Mouse (Mus musculus): Measurements from ENCODE around the gene Flnb. TPM values are rescaled to one million over a fixed set of nuclear protein-coding genes. Genes with fewer than 3 reads are reported as not detected.
A peak's percentile ranks its signal among the peaks of the same experiment; 100 is the strongest.

Gene Flnb
- polyA plus RNA-seq, 1 experiment from 2014 or later = 22.5 TPM

GRCm38 (mm10) chr14:7807711-7808110 is 10.0 kb upstream of the Flnb start:
- H3K4me1 ChIP-seq (replicated peaks) = no peaks in the 10 kb centered on the region
- H3K27me3 ChIP-seq = no peaks in the 10 kb centered on the region
- no peaks in the 10 kb centered on the region for H3K36me3 ChIP-seq
- 85% methylated on average over 4 of the region's 4 CpGs for WGBS
- no peak overlapping the region for H3K4me3 ChIP-seq
- H3K27ac ChIP-seq (replicated peaks) = no peak overlapping the region
- H3K4me2 ChIP-seq = no peak overlapping the region
- no peak overlapping the region for H3K9ac ChIP-seq
- H3K9me3 ChIP-seq = no peaks in the 10 kb centered on the region
- ATAC-seq (ENCODE audit: low FRiP score, low read depth) = no peak

GRCm38 (mm10) chr14:7808501-7808981 is 9.2 kb upstream of the Flnb start:
- ATAC-seq (ENCODE audit: low FRiP score, low read depth) = no peak
- Histone ChIP-seq H3K36me3 (no peaks in the 10 kb centered on the region), H3K27me3 (no peaks in the 10 kb centered on the region), H3K9me3 (no peaks in the 10 kb centered on the region), H3K4me1 (replicated peaks) (no peaks in the 10 kb centered on the region), H3K4me2 (no peak overlapping the region), H3K9ac (no peak overlapping the region), H3K4me3 (no peak overlapping the region), H3K27ac (replicated peaks) (no peak overlapping the region)
- 73% methylated on average over 11 of the region's 11 CpGs for WGBS

- no peak overlapping the region for H3K4me2 ChIP-seq
- H3K4me3 ChIP-seq = no peak overlapping the region
- H3K9me3 ChIP-seq = no peaks in the 10 kb centered on the region
- no peaks in the 10 kb centered on the region for H3K4me1 ChIP-seq (replicated peaks)
- no peak overlapping the region for H3K27ac ChIP-seq (replicated peaks)
- no peak for ATAC-seq (ENCODE audit: low FRiP score, low read depth)
- no peak overlapping the region for H3K9ac ChIP-seq
- no peaks in the 10 kb centered on the region for H3K36me3 ChIP-seq
- WGBS = 82% methylated on average over 12 of the region's 12 CpGs
- H3K27me3 ChIP-seq = no peaks in the 10 kb centered on the region
Observed at GRCm38 (mm10) chr14:7809043-7809955, 8.5 kb upstream of the Flnb start.

GRCm38 (mm10) chr14:7818463-7819121 is 835 bp downstream of the Flnb start:
- Histone ChIP-seq H3K4me1 (replicated peaks) (peaks cover 36% of the 10 kb centered on the region), H3K4me3 (peak overlapping the region; percentile 58), H3K9me3 (no peaks in the 10 kb centered on the region), H3K27me3 (no peaks in the 10 kb centered on the region), H3K9ac (peak overlapping the region; percentile 72), H3K27ac (replicated peaks) (peak overlapping the region; percentile 86), H3K36me3 (no peaks in the 10 kb centered on the region), H3K4me2 (peak overlapping the region; percentile 76)
- WGBS = under 1% methylated on average over 36 of the region's 36 CpGs
- ATAC-seq (ENCODE audit: low FRiP score, low read depth) = peak; percentile 31

GRCm38 (mm10) chr14:7819446-7819845 is 1.7 kb downstream of the Flnb start:
- Histone ChIP-seq H3K4me1 (replicated peaks) (peaks cover 36% of the 10 kb centered on the region), H3K36me3 (no peaks in the 10 kb centered on the region), H3K9me3 (no peaks in the 10 kb centered on the region), H3K4me2 (peak overlapping the region; percentile 76), H3K4me3 (peak overlapping the region; percentile 58), H3K27ac (replicated peaks) (no peak overlapping the region), H3K27me3 (no peaks in the 10 kb centered on the region), H3K9ac (peak overlapping the region; percentile 72)
- ATAC-seq (ENCODE audit: low FRiP score, low read depth) = no peak
- WGBS = 87% methylated on average over 5 of the region's 5 CpGs

GRCm38 (mm10) chr14:7821341-7821740 is 3.6 kb downstream of the Flnb start:
- Histone ChIP-seq H3K4me2 (peak overlapping the region; percentile 76), H3K27ac (replicated peaks) (no peak overlapping the region), H3K27me3 (no peaks in the 10 kb centered on the region), H3K36me3 (no peaks in the 10 kb centered on the region), H3K4me1 (replicated peaks) (peaks cover 51% of the 10 kb centered on the region), H3K4me3 (no peak overlapping the region), H3K9ac (no peak overlapping the region), H3K9me3 (no peaks in the 10 kb centered on the region)
- no peak for ATAC-seq (ENCODE audit: low FRiP score, low read depth)
- WGBS = 72% methylated on average over 8 of the region's 8 CpGs

GRCm38 (mm10) chr14:7822693-7823092 is 4.9 kb downstream of the Flnb start:
- H3K4me1 ChIP-seq (replicated peaks) = peaks cover 52% of the 10 kb centered on the region
- no peak overlapping the region for H3K4me2 ChIP-seq
- 50% methylated on average over 7 of the region's 7 CpGs for WGBS
- no peak for ATAC-seq (ENCODE audit: low FRiP score, low read depth)
- H3K27ac ChIP-seq (replicated peaks) = 0 out of 2 replicates have a peak overlapping the region, but pooled peaks have one; percentile 26
- H3K9me3 ChIP-seq = no peaks in the 10 kb centered on the region
- H3K9ac ChIP-seq = no peak overlapping the region
- no peaks in the 10 kb centered on the region for H3K27me3 ChIP-seq
- no peak overlapping the region for H3K4me3 ChIP-seq
- H3K36me3 ChIP-seq = no peaks in the 10 kb centered on the region

GRCm38 (mm10) chr14:7824651-7825268 is 7.0 kb downstream of the Flnb start:
- Histone ChIP-seq H3K4me3 (no peak overlapping the region), H3K36me3 (no peaks in the 10 kb centered on the region), H3K27me3 (no peaks in the 10 kb centered on the region), H3K9ac (no peak overlapping the region), H3K9me3 (no peaks in the 10 kb centered on the region), H3K4me2 (no peak overlapping the region), H3K27ac (replicated peaks) (no peak overlapping the region), H3K4me1 (replicated peaks) (peaks cover 43% of the 10 kb centered on the region)
- 82% methylated on average over 8 of the region's 8 CpGs for WGBS
- ATAC-seq (ENCODE audit: low FRiP score, low read depth) = no peak

- no peak overlapping the region for H3K4me2 ChIP-seq
- no peak overlapping the region for H3K9ac ChIP-seq
- peak; percentile 59; the same call in 1 of the 2 replicates for ATAC-seq (ENCODE audit: low FRiP score, low read depth)
- no peak overlapping the region for H3K4me3 ChIP-seq
- H3K4me1 ChIP-seq (replicated peaks) = peaks cover 29% of the 10 kb centered on the region
- no peaks in the 10 kb centered on the region for H3K9me3 ChIP-seq
- H3K36me3 ChIP-seq = no peaks in the 10 kb centered on the region
- no peaks in the 10 kb centered on the region for H3K27me3 ChIP-seq
- peak overlapping the region; percentile 36 for H3K27ac ChIP-seq (replicated peaks)
- WGBS = 32% methylated on average over 10 of the region's 10 CpGs
Observed at GRCm38 (mm10) chr14:7826151-7826937, 8.6 kb downstream of the Flnb start.

- no peak overlapping the region for H3K27ac ChIP-seq (replicated peaks)
- no peak overlapping the region for H3K4me3 ChIP-seq
- H3K9me3 ChIP-seq = no peaks in the 10 kb centered on the region
- WGBS = 94% methylated on average over 2 of the region's 2 CpGs
- H3K4me1 ChIP-seq (replicated peaks) = peaks cover 15% of the 10 kb centered on the region
- H3K9ac ChIP-seq = no peak overlapping the region
- ATAC-seq (ENCODE audit: low FRiP score, low read depth) = no peak
- no peaks in the 10 kb centered on the region for H3K27me3 ChIP-seq
- no peak overlapping the region for H3K4me2 ChIP-seq
- no peaks in the 10 kb centered on the region for H3K36me3 ChIP-seq
Observed at GRCm38 (mm10) chr14:7829181-7829580, 11.4 kb downstream of the Flnb start.

GRCm38 (mm10) chr14:7831770-7832439 is 14.1 kb downstream of the Flnb start:
- H3K27me3 ChIP-seq = no peaks in the 10 kb centered on the region
- H3K9ac ChIP-seq = no peak overlapping the region
- no peak overlapping the region for H3K4me3 ChIP-seq
- WGBS = 69% methylated on average over 1 of the region's 1 CpGs
- no peak overlapping the region for H3K4me2 ChIP-seq
- no peaks in the 10 kb centered on the region for H3K36me3 ChIP-seq
- H3K27ac ChIP-seq (replicated peaks) = no peak overlapping the region
- no peaks in the 10 kb centered on the region for H3K4me1 ChIP-seq (replicated peaks)
- no peaks in the 10 kb centered on the region for H3K9me3 ChIP-seq
- no peak for ATAC-seq (ENCODE audit: low FRiP score, low read depth)
